Mouse (Mus musculus): ENCODE measurements around the gene Fbxw10. TPM values are rescaled to one million over a fixed set of nuclear protein-coding genes. Genes with fewer than 3 reads are reported as not detected.

Fbxw10 gene
- polyA plus RNA-seq, 1 experiment from 2014 or later: 0.19 TPM

DNA sequence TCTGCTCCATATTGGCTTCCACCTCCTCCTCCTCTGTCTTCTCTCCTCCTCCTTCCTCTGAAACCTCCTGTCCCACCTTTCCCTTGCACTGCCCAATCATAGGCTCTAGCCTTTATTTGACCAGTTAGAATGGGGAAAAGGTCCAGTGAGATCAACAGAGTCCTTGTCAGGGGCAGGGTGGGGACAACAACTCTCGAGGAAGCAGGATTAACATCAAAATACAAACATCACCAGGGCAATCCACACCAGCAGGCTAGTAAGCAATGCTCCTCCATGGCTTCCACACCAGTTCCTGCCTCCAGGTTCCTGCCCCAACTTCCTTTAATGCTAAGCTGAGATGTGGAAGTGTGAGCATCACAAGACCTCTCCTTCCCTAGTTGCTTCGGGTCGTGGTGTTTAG, 1.1 kb upstream of the Fbxw10 start:
- H3K27me3 ChIP-seq (replicated peaks): no peaks in the 10 kb centered on the region
- H3K9me3 ChIP-seq (replicated peaks): no peaks in the 10 kb centered on the region
- H3K4me1 ChIP-seq: 0 out of 2 replicates have a peak, but pooled peaks cover 3% of the 10 kb centered on the region
- H3K4me3 ChIP-seq (replicated peaks): no peak overlapping the region
- WGBS: 69% methylated on average over 3 of the region's 3 CpGs
- no peak overlapping the region for H3K9ac ChIP-seq (replicated peaks)
- ATAC-seq (ENCODE audit: low FRiP score): no peak
- 0 out of 2 replicates have a peak, but pooled peaks cover 3% of the 10 kb centered on the region for H3K36me3 ChIP-seq
- no peak overlapping the region for H3K4me2 ChIP-seq
- H3K27ac ChIP-seq (replicated peaks): no peak overlapping the region

DNA sequence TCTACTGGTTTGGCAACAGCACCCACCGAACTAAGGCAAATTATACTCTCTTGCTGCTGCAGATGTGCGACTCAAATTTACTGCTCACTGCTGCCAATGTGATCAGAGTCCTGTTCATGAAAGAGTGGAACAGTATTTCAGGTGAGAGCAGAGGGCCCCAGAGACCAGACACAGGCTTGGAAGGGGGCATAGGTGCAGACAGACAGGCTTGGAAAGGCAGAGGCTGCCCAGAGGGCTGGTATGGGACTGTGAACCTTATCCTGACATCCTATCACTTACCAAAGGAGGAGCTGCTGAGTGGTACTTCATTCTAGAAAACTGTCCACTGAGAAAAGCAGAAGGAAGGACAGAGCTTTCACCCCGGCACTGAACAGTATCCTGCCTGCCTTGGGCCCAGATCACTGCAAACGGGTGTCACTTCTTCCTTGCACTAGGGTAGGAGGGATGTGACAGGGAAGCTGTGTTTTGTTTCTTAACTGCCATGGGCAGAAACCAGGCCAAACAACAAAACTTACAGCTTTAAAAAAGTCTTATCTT, 854 bp downstream of the Fbxw10 start:
- 72% methylated on average over 4 of the region's 4 CpGs for WGBS
- no peak overlapping the region for H3K9ac ChIP-seq (replicated peaks)
- H3K27ac ChIP-seq (replicated peaks): no peak overlapping the region
- ATAC-seq (ENCODE audit: low FRiP score): no peak
- H3K36me3 ChIP-seq: no peaks in the 10 kb centered on the region
- H3K9me3 ChIP-seq (replicated peaks): no peaks in the 10 kb centered on the region
- no peaks in the 10 kb centered on the region for H3K27me3 ChIP-seq (replicated peaks)
- 0 out of 2 replicates have a peak, but pooled peaks cover 3% of the 10 kb centered on the region for H3K4me1 ChIP-seq
- no peak overlapping the region for H3K4me2 ChIP-seq
- no peak overlapping the region for H3K4me3 ChIP-seq (replicated peaks)

DNA sequence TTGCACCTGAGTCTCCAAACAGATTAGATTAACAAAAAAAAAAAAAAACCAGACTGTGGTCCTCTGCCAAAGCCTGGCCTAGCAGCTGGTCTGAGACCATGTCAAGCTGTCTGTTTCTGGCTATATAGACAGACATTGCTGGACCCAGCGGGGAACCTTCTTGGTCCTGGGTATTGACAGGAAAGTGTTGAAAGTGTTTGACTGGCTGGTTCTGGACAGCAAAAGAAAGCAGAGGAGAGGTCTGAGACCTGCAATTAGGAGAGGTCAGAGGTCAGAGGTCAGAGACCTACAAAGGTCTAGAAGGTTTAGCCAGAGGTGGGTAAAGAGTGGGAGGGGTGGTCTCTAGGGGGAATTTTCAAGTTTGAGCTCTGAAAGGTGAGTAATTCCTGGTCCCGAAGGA, 1.4 kb downstream of the Fbxw10 start:
- no peak for ATAC-seq (ENCODE audit: low FRiP score)
- no peak overlapping the region for H3K4me3 ChIP-seq (replicated peaks)
- WGBS: 67% methylated on average over 2 of the region's 2 CpGs
- no peaks in the 10 kb centered on the region for H3K9me3 ChIP-seq (replicated peaks)
- no peaks in the 10 kb centered on the region for H3K27me3 ChIP-seq (replicated peaks)
- no peak overlapping the region for H3K27ac ChIP-seq (replicated peaks)
- H3K36me3 ChIP-seq: no peaks in the 10 kb centered on the region
- H3K4me2 ChIP-seq: no peak overlapping the region
- H3K4me1 ChIP-seq: 0 out of 2 replicates have a peak, but pooled peaks cover 3% of the 10 kb centered on the region
- H3K9ac ChIP-seq (replicated peaks): no peak overlapping the region

DNA sequence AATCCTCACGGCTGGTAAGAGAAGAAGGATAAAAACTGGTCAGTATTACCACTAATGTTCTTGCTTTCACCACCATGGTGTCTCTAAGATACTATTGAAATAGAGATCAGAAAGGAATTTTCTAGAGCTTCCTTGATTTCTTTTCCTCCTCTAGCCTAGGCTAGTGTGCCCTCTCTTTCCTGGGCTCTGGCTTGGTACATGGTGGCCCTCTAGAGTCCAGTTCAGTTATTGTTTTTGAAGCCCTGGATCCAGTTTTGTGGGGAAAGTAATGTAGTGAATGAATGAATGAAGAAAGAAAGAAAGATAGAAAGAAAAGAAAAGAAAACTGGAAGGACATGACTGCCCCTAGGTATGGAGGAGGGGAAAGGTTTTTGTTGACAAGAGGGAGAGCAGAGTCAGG, 4.3 kb downstream of the Fbxw10 start:
- no peak overlapping the region for H3K9ac ChIP-seq (replicated peaks)
- ATAC-seq (ENCODE audit: low FRiP score): no peak
- 89% methylated on average over 1 of the region's 1 CpGs for WGBS
- H3K4me1 ChIP-seq: 0 out of 2 replicates have a peak, but pooled peaks cover 3% of the 10 kb centered on the region
- H3K9me3 ChIP-seq (replicated peaks): no peaks in the 10 kb centered on the region
- H3K36me3 ChIP-seq: no peaks in the 10 kb centered on the region
- no peaks in the 10 kb centered on the region for H3K27me3 ChIP-seq (replicated peaks)
- H3K4me2 ChIP-seq: no peak overlapping the region
- H3K4me3 ChIP-seq (replicated peaks): no peak overlapping the region
- no peak overlapping the region for H3K27ac ChIP-seq (replicated peaks)

DNA sequence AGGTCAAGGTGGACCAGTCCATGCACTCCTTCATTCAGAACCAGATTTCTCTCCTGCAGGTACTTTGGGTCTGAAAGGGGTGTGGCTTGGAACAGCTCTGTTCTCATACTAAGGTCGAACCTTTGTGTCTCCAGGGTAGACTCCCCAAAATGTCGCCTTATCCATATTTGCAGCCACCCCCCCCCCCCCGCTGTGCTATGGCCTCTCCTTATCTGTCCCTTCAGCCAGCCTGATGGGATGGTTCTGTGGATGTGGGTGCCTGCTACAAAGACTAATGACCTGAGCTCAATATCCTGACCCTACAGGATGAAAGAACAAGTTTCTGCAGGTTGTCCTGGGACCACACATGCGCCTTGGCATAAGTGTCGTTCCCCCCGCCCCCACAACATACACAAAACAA, 6.5 kb downstream of the Fbxw10 start:
- no peak overlapping the region for H3K9ac ChIP-seq (replicated peaks)
- no peak overlapping the region for H3K4me2 ChIP-seq
- H3K27me3 ChIP-seq (replicated peaks): no peaks in the 10 kb centered on the region
- H3K9me3 ChIP-seq (replicated peaks): no peaks in the 10 kb centered on the region
- H3K4me3 ChIP-seq (replicated peaks): no peak overlapping the region
- 95% methylated on average over 6 of the region's 6 CpGs for WGBS
- H3K36me3 ChIP-seq: no peaks in the 10 kb centered on the region
- ATAC-seq (ENCODE audit: low FRiP score): no peak
- H3K27ac ChIP-seq (replicated peaks): no peak overlapping the region
- no peaks in the 10 kb centered on the region for H3K4me1 ChIP-seq

DNA sequence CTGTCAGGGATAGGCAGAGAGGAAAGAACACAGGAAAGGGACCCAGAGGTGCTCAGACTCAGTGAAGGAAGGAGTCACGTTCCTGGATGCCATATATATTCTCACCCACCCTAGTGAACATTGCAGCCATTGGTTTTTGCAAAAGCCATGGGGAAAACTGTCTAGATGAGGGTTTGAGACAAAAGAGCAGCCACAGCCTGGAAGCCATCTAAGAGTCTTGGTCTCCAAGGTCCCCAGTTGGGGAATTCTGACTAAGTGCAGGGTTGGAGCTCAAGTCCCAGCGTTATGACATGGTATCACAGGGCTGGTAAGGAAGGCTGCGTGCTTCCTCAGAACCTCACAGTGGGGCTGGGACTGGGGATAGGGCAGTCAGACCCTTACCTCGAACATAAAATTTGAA, 18.7 kb downstream of the Fbxw10 start:
- Histone ChIP-seq H3K4me3 (replicated peaks) (no peak overlapping the region), H3K4me2 (no peak overlapping the region), H3K9me3 (replicated peaks) (no peaks in the 10 kb centered on the region), H3K27me3 (replicated peaks) (no peaks in the 10 kb centered on the region), H3K4me1 (no peaks in the 10 kb centered on the region), H3K36me3 (no peaks in the 10 kb centered on the region), H3K27ac (replicated peaks) (no peak overlapping the region), H3K9ac (replicated peaks) (no peak overlapping the region)
- 73% methylated on average over 4 of the region's 4 CpGs for WGBS
- no peak for ATAC-seq (ENCODE audit: low FRiP score)

DNA sequence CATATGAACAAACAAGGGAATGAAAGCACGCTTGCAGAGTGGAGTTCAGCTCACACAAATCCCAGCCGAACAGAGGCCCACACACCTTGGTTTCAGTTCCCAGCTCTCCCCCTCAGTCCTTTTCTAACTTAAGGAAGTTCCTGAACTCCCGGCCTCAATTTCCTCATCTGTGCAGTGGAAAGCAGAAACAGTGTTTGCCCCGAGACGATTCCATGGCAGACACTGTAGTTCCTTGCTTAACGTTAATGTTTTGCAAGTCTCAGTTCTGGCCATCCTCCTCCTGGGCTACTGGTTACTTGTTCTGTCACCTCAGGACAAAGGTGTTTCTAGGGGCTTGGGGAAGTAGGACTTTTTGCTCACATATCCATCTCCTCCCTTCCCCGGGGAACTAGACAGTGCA, 19.8 kb downstream of the Fbxw10 start:
- no peak overlapping the region for H3K4me2 ChIP-seq
- no peak overlapping the region for H3K9ac ChIP-seq (replicated peaks)
- WGBS: 89% methylated on average over 7 of the region's 7 CpGs
- ATAC-seq (ENCODE audit: low FRiP score): no peak
- H3K4me3 ChIP-seq (replicated peaks): no peak overlapping the region
- H3K36me3 ChIP-seq: no peaks in the 10 kb centered on the region
- no peaks in the 10 kb centered on the region for H3K9me3 ChIP-seq (replicated peaks)
- no peaks in the 10 kb centered on the region for H3K27me3 ChIP-seq (replicated peaks)
- H3K27ac ChIP-seq (replicated peaks): no peak overlapping the region
- H3K4me1 ChIP-seq: no peaks in the 10 kb centered on the region

DNA sequence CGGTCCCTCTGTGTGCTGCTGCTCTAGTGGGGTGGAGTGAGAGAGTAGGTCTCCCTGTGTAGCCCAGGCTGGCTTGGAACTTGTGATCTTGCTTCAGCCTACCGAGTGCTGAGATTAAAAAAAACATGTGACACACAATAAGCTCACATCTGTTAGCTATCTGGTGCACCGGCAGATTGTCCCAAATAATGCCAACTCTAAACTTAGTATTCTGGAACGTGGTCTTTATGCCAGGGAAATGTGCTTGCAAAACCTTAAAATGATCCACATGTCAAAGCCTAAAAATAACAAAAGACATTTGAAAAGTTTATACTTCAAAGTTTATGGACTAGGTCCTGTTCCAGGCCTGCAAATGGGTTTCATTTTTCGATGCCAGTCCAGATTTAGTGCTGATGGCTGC, 22.3 kb downstream of the Fbxw10 start:
- Histone ChIP-seq H3K4me1 (no peaks in the 10 kb centered on the region), H3K9me3 (replicated peaks) (no peaks in the 10 kb centered on the region), H3K27me3 (replicated peaks) (no peaks in the 10 kb centered on the region), H3K4me3 (replicated peaks) (no peak overlapping the region), H3K9ac (replicated peaks) (no peak overlapping the region), H3K27ac (replicated peaks) (no peak overlapping the region), H3K4me2 (no peak overlapping the region), H3K36me3 (no peaks in the 10 kb centered on the region)
- WGBS: 74% methylated on average over 5 of the region's 5 CpGs
- ATAC-seq (ENCODE audit: low FRiP score): no peak

DNA sequence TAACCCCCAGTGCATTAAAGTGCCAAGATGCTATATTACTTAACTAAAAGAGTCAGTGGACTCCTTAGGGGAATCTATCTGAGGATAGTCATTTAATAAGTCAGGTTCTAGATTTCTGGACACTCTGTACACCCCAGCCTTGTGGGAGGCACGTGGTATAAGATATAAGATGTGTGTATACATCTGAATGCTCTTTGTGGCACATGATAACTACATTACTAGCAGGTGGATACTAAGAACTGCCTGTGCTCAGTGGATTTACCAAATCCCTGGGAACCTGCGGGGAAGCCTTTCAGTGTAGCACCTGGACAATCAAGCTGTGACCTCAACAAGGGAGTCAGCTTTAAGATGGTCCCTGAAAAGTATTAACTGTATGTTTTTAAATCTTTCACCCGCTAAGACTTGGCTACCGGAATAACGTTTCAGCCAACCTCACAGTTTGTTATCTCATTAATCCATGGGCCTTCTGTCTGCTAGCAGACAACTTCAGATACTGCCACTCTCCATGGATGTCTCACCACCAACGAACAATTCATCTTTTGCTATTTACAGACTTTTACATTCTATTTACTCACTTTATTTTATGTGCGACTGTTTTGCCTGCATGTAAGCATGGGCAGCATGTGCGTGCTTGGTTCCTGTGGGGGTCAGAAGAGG, 23.0 kb downstream of the Fbxw10 start:
- no peak overlapping the region for H3K9ac ChIP-seq (replicated peaks)
- no peaks in the 10 kb centered on the region for H3K36me3 ChIP-seq
- H3K4me1 ChIP-seq: no peaks in the 10 kb centered on the region
- no peak overlapping the region for H3K4me2 ChIP-seq
- H3K27ac ChIP-seq (replicated peaks): no peak overlapping the region
- H3K27me3 ChIP-seq (replicated peaks): no peaks in the 10 kb centered on the region
- H3K9me3 ChIP-seq (replicated peaks): no peaks in the 10 kb centered on the region
- ATAC-seq (ENCODE audit: low FRiP score): no peak
- 83% methylated on average over 8 of the region's 8 CpGs for whole genome bisulfite sequencing
- no peak overlapping the region for H3K4me3 ChIP-seq (replicated peaks)

DNA sequence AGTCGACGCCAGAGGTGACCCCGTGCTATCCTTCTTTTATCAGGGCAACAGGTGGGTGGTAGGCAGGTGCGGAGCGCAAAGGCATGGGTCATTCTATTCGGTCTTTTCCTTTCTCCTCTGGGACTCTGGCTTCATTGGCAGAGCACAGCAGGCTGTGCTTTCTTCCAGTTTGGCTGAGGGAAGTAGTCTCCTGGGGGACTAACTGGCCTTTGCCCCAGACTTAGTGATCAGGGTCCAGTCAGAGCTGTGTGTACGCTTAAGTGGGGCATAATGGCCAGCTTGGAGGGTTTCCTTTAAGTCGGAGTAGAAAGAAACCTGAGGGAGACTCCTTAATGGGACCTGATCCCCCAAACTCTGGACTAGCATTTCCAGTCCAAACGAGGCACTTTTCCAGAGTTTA, 26.6 kb downstream of the Fbxw10 start:
- no peak for ATAC-seq (ENCODE audit: low FRiP score)
- no peak overlapping the region for H3K4me2 ChIP-seq
- H3K9me3 ChIP-seq (replicated peaks): no peaks in the 10 kb centered on the region
- H3K9ac ChIP-seq (replicated peaks): no peak overlapping the region
- no peaks in the 10 kb centered on the region; the same call in 1 of the 2 replicates for H3K4me1 ChIP-seq
- no peak overlapping the region for H3K27ac ChIP-seq (replicated peaks)
- H3K4me3 ChIP-seq (replicated peaks): no peak overlapping the region
- H3K36me3 ChIP-seq: no peaks in the 10 kb centered on the region
- WGBS: 82% methylated on average over 9 of the region's 9 CpGs
- no peaks in the 10 kb centered on the region for H3K27me3 ChIP-seq (replicated peaks)

DNA sequence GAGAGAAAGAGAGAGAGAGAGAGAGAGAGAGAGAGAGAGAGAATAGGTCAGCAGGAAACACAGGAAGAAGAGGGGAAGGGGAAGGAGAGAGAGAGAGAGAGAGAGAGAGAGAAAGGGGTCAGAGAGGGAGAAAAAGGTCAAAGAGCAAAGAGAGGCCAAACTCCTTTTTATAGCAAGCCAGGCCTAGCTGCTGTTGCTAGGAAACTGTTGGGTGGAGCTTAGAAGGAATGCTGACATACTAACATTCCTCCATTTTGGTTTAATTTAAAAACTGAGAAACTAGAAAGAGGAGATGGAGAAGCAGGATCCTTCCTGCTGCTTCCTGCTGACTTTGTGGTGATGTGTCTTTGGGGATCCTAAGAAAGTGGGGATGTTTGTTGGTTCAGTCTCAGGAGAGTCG, 28.8 kb downstream of the Fbxw10 start:
- Histone ChIP-seq H3K9ac (replicated peaks) (no peak overlapping the region), H3K4me1 (peaks cover 11% of the 10 kb centered on the region), H3K4me2 (no peak overlapping the region), H3K9me3 (replicated peaks) (no peaks in the 10 kb centered on the region), H3K27me3 (replicated peaks) (no peaks in the 10 kb centered on the region), H3K27ac (replicated peaks) (no peak overlapping the region), H3K36me3 (no peaks in the 10 kb centered on the region), H3K4me3 (replicated peaks) (no peak overlapping the region)
- WGBS: 86% methylated on average over 1 of the region's 1 CpGs
- no peak for ATAC-seq (ENCODE audit: low FRiP score)

DNA sequence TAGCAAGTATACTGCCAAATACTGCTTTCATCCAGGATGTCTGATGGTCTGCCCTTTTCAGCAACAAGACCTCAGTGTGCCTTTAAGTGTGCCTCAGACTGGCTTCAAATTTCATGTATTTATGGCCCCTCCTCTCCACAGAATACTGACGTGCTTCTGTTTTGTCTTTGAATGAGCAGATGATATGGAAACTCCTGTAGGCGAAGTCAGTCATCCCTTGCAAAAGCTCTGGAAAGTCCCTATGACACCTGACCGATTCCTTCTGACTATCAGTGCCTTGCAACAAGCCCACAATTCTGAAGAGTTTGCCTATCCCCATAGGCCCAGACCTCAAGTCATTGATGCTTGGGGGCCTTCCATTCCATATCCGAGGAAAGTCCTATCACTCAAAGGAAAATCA, 29.6 kb downstream of the Fbxw10 start:
- WGBS: 86% methylated on average over 4 of the region's 4 CpGs
- H3K27me3 ChIP-seq (replicated peaks): no peaks in the 10 kb centered on the region
- no peak overlapping the region for H3K27ac ChIP-seq (replicated peaks)
- peaks cover 16% of the 10 kb centered on the region for H3K4me1 ChIP-seq
- H3K9me3 ChIP-seq (replicated peaks): no peaks in the 10 kb centered on the region
- no peak overlapping the region for H3K4me3 ChIP-seq (replicated peaks)
- no peak overlapping the region for H3K4me2 ChIP-seq
- ATAC-seq (ENCODE audit: low FRiP score): no peak
- H3K36me3 ChIP-seq: no peaks in the 10 kb centered on the region
- H3K9ac ChIP-seq (replicated peaks): no peak overlapping the region

All from neural tube, embryonic 15.5 days (tissue).